Mouse (Mus musculus) embryonic facial prominence, embryonic 13.5 days (tissue): ENCODE results near the gene Strbp. TPM values are rescaled to one million over a fixed set of nuclear protein-coding genes. Genes with fewer than 3 reads are reported as not detected.
A peak's percentile ranks its signal among the peaks of the same experiment; 100 is the strongest.

Source experiments
- ATAC-seq: fragments of 200-750 bp; cut with Nextera tagmentation; 2 replicates; pipeline ENCODE4 v1.8.0; 2017; ENCODE audit warnings: low read depth; ENCODE audit not compliant: insufficient number of reproducible peaks, insufficient read depth, low FRiP score, low TSS enrichment
- H3K27ac ChIP-seq: fragments of 300-500 bp; sonication (generic); 2 replicates; pipeline ENCODE4 v1.5.1; 2015; ENCODE audit warnings: moderate library complexity, mild to moderate bottlenecking, inconsistent platforms
- H3K27me3 ChIP-seq: fragments of 300-500 bp; sonication (generic); 2 replicates; pipeline ENCODE4 v1.6.1; 2015; ENCODE audit warnings: mild to moderate bottlenecking, inconsistent platforms
- H3K36me3 ChIP-seq: fragments of 300-500 bp; sonication (generic); 2 replicates; pipeline ENCODE4 v1.6.1; 2015; ENCODE audit warnings: mild to moderate bottlenecking, inconsistent platforms
- H3K4me1 ChIP-seq: fragments of 300-500 bp; sonication (generic); 2 replicates; pipeline ENCODE4 v1.6.1; 2015; ENCODE audit warnings: inconsistent platforms
- H3K4me2 ChIP-seq: fragments of 300-500 bp; sonication (generic); 2 replicates; pipeline ENCODE4 v1.6.1; 2015; ENCODE audit warnings: moderate library complexity, mild to moderate bottlenecking, inconsistent platforms
- H3K4me3 ChIP-seq: fragments of 300-500 bp; sonication (generic); 2 replicates; pipeline ENCODE4 v1.5.1; 2015; ENCODE audit warnings: mild to moderate bottlenecking, inconsistent platforms
- H3K9ac ChIP-seq: fragments of 300-500 bp; sonication (generic); 2 replicates; pipeline ENCODE4 v1.6.1; 2015; ENCODE audit warnings: mild to moderate bottlenecking, inconsistent platforms
- H3K9me3 ChIP-seq: fragments of 300-500 bp; sonication (generic); 2 replicates; pipeline ENCODE4 v1.6.1; 2016; ENCODE audit warnings: inconsistent platforms
- WGBS: fragments of 180-500 bp; shearing (Covaris S2); methylation state at CpG from one replicate; pipeline ENCODE4 v1.1.7; 2015; ENCODE audit warnings: mixed read lengths; 5-methylcytosine and 5-hydroxymethylcytosine counted together
- polyA plus RNA-seq: library from polyadenylated mRNA; unstranded; fragments of >200 nt; fragmentation: Nextera tagmentation; extraction: Ambion mirVana; gene quantifications from 2 replicates; pipeline ENCODE4 v1.2.1, GENCODE M21; 2015

The Strbp gene
- 35.3 and 38.7 TPM in 2 replicates for polyA plus RNA-seq

DNA sequence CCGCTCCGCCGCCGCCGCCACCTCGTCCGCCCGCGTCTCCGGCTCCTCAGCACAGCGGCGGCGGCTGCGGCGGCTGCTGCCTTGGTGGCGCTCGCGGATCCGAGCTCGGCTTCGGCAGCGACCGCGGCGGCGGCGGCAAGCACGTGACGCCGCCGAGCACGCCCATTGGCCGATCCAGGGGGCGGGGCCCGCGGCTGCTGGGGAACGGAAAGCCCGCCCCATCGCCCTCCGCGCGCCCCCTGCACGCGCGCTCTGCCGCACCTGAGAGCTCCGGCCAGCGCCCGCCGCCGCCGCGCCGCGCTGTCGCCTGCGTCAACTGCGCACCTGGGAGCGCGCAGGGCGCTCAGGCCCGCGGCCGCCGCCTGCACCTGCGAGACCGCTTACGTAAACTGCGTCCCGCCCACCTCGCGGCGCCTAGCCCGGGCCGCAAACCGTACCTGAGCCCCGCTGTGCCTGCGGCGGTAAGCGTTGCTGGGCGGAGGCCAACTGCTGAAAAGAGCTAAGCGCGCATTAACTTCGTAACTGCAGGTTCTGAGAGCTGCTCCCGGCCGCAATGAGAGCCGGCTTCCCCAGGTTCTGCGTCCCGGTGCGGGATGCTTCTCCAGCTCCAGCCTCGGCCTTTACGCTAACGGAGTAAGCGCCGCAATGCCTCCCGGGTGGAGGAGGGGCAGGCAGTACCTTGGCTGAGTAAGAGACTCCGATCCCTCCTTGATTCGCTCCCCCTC, at the start of gene Strbp:
TSS of gene Strbp (minus strand) at position 630 of the 725 bp plus-strand sequence.
- no peaks in the 10 kb centered on the region for H3K9me3 ChIP-seq
- H3K27ac ChIP-seq: peak within 1 kb of the TSS; percentile 91
- peaks cover 14% of the 10 kb centered on the region for H3K27me3 ChIP-seq
- peak within 1 kb of the TSS; percentile 87 for H3K9ac ChIP-seq
- no peaks in the 10 kb centered on the region for H3K36me3 ChIP-seq
- peak within 1 kb of the TSS; percentile 83 for H3K4me2 ChIP-seq
- peak; percentile 90 for ATAC-seq
- WGBS: under 1% methylated on average over 88 of the region's 98 CpGs
- peak within 1 kb of the TSS; percentile 93 for H3K4me3 ChIP-seq
- H3K4me1 ChIP-seq: peaks cover 14% of the 10 kb centered on the region

DNA sequence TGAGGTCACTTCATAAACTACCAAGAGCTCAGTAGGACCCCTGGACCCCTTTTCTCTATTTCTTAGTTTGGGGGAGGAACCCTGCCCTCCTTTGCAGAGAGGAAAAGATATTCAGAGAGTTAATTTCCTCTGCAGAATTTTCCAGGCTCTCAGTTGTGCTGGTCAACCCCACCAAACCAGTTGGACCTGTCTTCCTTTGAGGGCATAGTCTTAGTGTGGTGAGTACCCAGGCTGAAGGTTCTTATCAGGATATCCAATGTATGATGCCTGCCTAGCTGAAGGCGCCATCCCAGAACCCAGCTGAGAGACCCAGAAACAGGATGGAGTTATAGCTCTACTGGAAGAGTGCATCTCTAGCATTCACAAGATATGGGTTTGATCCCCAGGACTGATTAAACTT, 47.5 kb upstream of the Strbp start:
- Histone ChIP-seq H3K36me3 (no peaks in the 10 kb centered on the region), H3K27ac (no peak overlapping the region), H3K4me2 (no peak overlapping the region), H3K9ac (no peak overlapping the region), H3K4me3 (no peak overlapping the region), H3K4me1 (peaks cover 25% of the 10 kb centered on the region), H3K9me3 (no peaks in the 10 kb centered on the region), H3K27me3 (no peaks in the 10 kb centered on the region)
- WGBS: 90% methylated on average over 1 of the region's 1 CpGs
- ATAC-seq: no peak

- H3K4me2 ChIP-seq: no peak overlapping the region
- WGBS: 64% methylated on average over 6 of the region's 6 CpGs
- H3K9ac ChIP-seq: no peak overlapping the region
These were observed 45.7 kb upstream of the Strbp start for GRCm38 (mm10) chr2:37749323-37749722.

GRCm38 (mm10) chr2:37748442-37749066, 44.9 kb upstream of the Strbp start:
- Histone ChIP-seq H3K4me3 (no peak overlapping the region), H3K9ac (no peak overlapping the region), H3K9me3 (no peaks in the 10 kb centered on the region), H3K4me2 (no peak overlapping the region), H3K27ac (peak overlapping the region; percentile 68), H3K27me3 (no peaks in the 10 kb centered on the region), H3K4me1 (peaks cover 18% of the 10 kb centered on the region), H3K36me3 (no peaks in the 10 kb centered on the region)
- peak; percentile 50; the same call in 1 of the 2 replicates for ATAC-seq
- 42% methylated on average over 10 of the region's 10 CpGs for WGBS

More at GRCm38 (mm10) chr2:37749323-37749722, 45.7 kb upstream of the Strbp start:
- H3K4me3 ChIP-seq: no peak overlapping the region
- H3K27ac ChIP-seq: peak overlapping the region; percentile 68; the same call in 1 of the 2 replicates
- H3K36me3 ChIP-seq: no peaks in the 10 kb centered on the region
- no peak for ATAC-seq
- no peaks in the 10 kb centered on the region for H3K9me3 ChIP-seq
- H3K27me3 ChIP-seq: no peaks in the 10 kb centered on the region
- peaks cover 18% of the 10 kb centered on the region for H3K4me1 ChIP-seq

DNA sequence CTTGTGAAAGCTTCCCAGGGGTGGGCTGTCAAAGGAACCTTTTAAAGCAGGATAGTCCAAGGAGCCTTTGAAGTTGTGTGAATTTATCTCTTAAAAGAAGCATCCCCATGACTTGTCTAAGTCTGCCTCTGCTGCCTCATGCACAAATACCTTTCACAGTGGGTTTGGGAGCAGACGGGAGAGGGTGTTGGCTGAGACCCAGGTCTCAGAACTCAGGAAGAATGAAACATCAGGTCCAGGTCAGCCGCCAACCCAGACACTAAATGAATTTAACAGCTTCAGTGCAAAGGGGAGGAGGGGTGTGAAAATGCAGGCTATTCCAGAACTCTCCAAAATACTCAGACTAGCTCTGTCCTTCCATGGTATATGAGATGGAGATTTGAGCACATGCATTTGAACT, 44.2 kb upstream of the Strbp start:
- peak overlapping the region; percentile 68 for H3K27ac ChIP-seq
- H3K9me3 ChIP-seq: no peaks in the 10 kb centered on the region
- WGBS: 42% methylated on average over 2 of the region's 2 CpGs
- H3K4me3 ChIP-seq: no peak overlapping the region
- no peaks in the 10 kb centered on the region for H3K36me3 ChIP-seq
- H3K4me1 ChIP-seq: peaks cover 18% of the 10 kb centered on the region
- H3K4me2 ChIP-seq: no peak overlapping the region
- no peak overlapping the region for H3K9ac ChIP-seq
- no peaks in the 10 kb centered on the region for H3K27me3 ChIP-seq
- ATAC-seq: 0 out of 2 replicates have a peak, but pooled peaks have one; percentile 12

DNA sequence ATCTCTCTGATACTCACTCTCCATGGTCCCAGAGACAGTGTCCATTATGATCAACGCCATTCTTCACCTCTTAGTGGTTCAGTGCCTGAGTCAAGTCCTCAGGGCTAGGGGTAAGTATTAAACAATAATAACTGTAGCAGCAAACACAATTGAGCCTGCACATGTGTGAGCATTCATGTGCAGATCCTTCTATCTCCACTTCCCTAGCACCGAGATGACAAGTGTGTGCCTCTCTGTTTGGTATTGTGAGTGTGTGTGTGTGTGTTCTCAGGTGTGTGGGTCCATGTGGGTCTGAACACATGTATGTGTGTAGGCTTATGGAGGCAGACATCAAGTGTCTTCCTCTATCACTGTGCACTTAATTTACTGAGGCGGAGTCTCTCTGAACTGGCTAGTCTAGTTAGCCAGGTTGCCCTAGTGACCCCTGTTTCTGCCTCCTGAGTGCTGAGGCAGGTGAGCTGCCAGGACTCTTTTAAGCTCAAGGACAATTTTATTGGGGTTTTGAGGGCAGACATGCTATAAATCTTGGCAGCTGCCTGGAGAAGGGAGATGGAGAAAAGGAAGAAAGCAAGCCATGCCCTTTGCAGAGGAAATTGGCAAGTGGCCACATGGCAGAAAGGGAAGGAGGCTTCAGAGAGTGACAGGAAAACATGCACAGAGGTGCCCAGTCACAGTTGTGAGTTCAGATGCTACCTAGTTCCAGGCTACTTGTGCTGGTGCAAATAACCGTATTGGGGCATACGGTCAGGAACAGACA, 42.8 kb upstream of the Strbp start:
- H3K27ac ChIP-seq: no peak overlapping the region
- H3K4me3 ChIP-seq: no peak overlapping the region
- H3K9ac ChIP-seq: no peak overlapping the region
- no peaks in the 10 kb centered on the region for H3K27me3 ChIP-seq
- H3K9me3 ChIP-seq: no peaks in the 10 kb centered on the region
- no peak for ATAC-seq
- H3K4me1 ChIP-seq: peaks cover 24% of the 10 kb centered on the region
- WGBS: 84% methylated on average over 5 of the region's 5 CpGs
- H3K4me2 ChIP-seq: no peak overlapping the region
- H3K36me3 ChIP-seq: no peaks in the 10 kb centered on the region

DNA sequence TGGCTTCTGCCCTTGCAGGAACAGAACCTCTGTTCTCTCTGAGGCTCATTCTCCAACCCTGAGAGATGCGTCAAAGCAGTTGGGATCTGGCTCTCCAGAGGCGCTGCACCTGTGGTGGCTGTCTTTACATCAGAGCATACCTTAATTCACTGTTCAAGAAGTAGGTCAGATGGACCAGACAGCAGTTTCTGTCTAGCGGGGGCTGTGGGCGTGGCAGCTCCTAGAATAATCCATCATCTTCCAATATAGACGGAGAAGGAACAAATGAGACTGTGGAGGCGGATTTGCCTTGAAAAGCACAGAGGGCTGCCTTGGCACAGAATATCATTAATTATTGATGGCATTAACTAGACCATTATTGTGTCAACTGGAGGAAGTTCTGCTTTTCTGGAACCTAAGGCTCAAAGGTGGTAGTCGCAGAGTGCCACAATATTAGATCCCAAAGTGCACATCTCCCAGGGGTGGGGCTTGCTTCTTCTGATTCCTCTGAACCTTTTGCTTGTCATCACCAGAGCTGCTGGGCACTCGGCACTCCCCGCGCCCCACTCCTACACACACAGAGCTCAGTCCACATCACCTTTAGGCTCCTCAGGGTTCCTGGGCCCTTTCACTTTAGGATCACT, 41.2 kb upstream of the Strbp start:
- Histone ChIP-seq H3K27me3 (no peaks in the 10 kb centered on the region), H3K4me2 (no peak overlapping the region), H3K4me3 (no peak overlapping the region), H3K9ac (no peak overlapping the region), H3K9me3 (no peaks in the 10 kb centered on the region), H3K4me1 (peaks cover 24% of the 10 kb centered on the region), H3K27ac (no peak overlapping the region), H3K36me3 (no peaks in the 10 kb centered on the region)
- no peak for ATAC-seq
- WGBS: 85% methylated on average over 10 of the region's 10 CpGs

- no peak overlapping the region for H3K4me3 ChIP-seq
These were observed 38.3 kb upstream of the Strbp start for GRCm38 (mm10) chr2:37741806-37742554.

DNA sequence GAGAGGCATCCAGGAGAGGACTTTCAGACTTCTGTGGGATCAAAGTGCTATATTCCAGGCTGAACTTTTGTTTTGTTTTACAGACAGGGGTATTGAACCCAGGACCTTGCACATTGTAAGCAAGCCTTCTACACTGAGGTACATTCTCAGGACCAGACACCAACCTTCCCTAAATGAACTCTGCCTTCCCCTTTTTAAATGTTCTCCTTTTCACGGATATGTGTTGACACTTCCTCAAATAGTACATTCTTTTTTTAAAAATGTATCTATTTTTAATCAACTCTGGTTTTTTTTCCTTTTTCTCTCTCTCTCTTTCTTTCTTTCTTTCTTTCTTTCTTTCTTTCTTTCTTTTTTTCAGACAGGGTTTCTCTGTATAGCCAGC, 32.1 kb upstream of the Strbp start:
- H3K4me2 ChIP-seq: peak overlapping the region; percentile 52
- no peaks in the 10 kb centered on the region for H3K9me3 ChIP-seq
- peak overlapping the region; percentile 51 for H3K9ac ChIP-seq
- 0 out of 2 replicates have a peak overlapping the region, but pooled peaks have one; percentile 7 for H3K4me3 ChIP-seq
- peak overlapping the region; percentile 72; the same call in 1 of the 2 replicates for H3K27ac ChIP-seq
- ATAC-seq: no peak
- H3K27me3 ChIP-seq: no peaks in the 10 kb centered on the region
- H3K36me3 ChIP-seq: no peaks in the 10 kb centered on the region
- H3K4me1 ChIP-seq: peaks cover 11% of the 10 kb centered on the region
- WGBS: 59% methylated on average over 1 of the region's 1 CpGs

More at GRCm38 (mm10) chr2:37741806-37742554, 38.3 kb upstream of the Strbp start:
- Histone ChIP-seq H3K27ac (no peak overlapping the region), H3K4me1 (peaks cover 5% of the 10 kb centered on the region; the same call in 1 of the 2 replicates), H3K36me3 (no peaks in the 10 kb centered on the region), H3K4me2 (no peak overlapping the region), H3K27me3 (no peaks in the 10 kb centered on the region), H3K9ac (no peak overlapping the region), H3K9me3 (no peaks in the 10 kb centered on the region)
- 59% methylated on average over 20 of the region's 20 CpGs for WGBS
- no peak for ATAC-seq

DNA sequence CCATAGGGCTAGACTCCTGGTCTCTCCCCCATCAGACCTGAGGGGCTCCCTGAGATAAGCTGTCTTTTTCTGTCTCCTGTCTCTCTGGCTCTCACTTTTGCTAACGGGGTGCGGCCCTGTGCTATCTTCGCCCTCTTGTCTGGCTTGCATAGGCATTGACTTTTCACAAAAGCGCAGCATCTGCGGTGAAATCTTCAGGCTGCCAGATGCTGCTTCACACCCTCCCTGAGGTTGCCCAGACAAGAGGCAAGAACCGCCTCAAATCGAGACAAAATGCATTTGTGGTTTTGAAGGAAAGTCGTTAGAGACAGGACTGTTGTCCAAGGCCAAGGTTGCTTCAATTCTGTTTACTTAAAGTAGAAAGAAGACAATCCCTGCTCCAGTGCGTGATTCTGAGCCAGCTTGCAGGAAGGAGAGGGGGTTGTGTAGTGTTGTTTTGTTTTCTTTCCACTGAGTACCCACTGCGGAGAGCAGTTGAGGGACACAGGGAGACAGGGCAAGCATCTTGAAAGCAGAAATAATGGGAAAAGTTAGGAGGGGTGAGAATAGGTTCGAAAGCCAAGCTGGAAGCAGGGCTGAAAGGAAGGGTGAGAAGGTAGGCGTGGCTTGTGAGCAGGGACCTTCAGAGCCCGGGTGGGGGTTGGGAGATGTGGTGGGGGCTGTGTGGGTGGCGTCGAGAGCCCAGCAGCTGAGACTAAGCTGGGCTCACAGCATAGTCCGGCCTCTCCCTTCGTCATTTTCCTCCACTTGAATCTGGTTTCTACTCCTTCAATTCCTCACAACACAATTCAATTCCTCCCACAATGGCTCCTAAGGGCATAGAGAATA, 31.5 kb upstream of the Strbp start:
- no peak for ATAC-seq
- Histone ChIP-seq H3K27me3 (no peaks in the 10 kb centered on the region), H3K9me3 (no peaks in the 10 kb centered on the region), H3K27ac (peak overlapping the region; percentile 72), H3K36me3 (no peaks in the 10 kb centered on the region), H3K4me2 (peak overlapping the region; percentile 52), H3K9ac (peak overlapping the region; percentile 51), H3K4me3 (peak overlapping the region; percentile 7; the same call in 1 of the 2 replicates), H3K4me1 (peaks cover 11% of the 10 kb centered on the region)
- WGBS: 17% methylated on average over 17 of the region's 17 CpGs
